Comparison of ENCODE assay signal across 9 mouse cellular contexts in genomic region chr5:136237607-136238006, GRCm38 (mm10). TPM values are rescaled to one million over a fixed set of nuclear protein-coding genes. Genes with fewer than 3 reads are reported as not detected.
DNase-seq lines count a peak whose midpoint lies in the region; ATAC-seq and TF ChIP-seq lines count a peak whose summit lies in the region.
"Had no signal": no experiment of that assay in that cellular context is flagged by ENCODE, and none has a peak within 500 bp of the region (broad histone marks: within the 10 kb centered on the region; RNA-seq: fewer than 3 reads in every experiment).

No protein-coding gene starts in this region.

- no peak for ATAC-seq in hindbrain, embryonic 15.5 days (ENCODE audit: low FRiP score, low read depth)
- no peak for ATAC-seq in liver, embryonic 16.5 days (ENCODE audit: low read depth)

- no peaks in the 10 kb centered on the region for H3K9me3 ChIP-seq in ES-E14 (ENCODE audit: control insufficient read depth, insufficient read depth, low read depth, low read length)
- no peaks in the 10 kb centered on the region for H3K9me3 ChIP-seq in hindbrain, embryonic 15.5 days
- H3K9me3 ChIP-seq in liver, embryonic 16.5 days (replicated peaks; ENCODE audit: control insufficient read depth, low read length), result no peaks in the 10 kb centered on the region

- H3K36me3 ChIP-seq in ES-E14 (ENCODE audit: control insufficient read depth, insufficient read depth, low read length, poor library complexity, severe bottlenecking), result no peaks in the 10 kb centered on the region
- H3K36me3 ChIP-seq in hindbrain, embryonic 15.5 days, result no peaks in the 10 kb centered on the region
- H3K36me3 ChIP-seq in liver, embryonic 16.5 days (ENCODE audit: control insufficient read depth, insufficient read depth), result no peaks in the 10 kb centered on the region

- peak; percentile 38 for DNase-seq in adrenal gland, adult 2 months
- DNase-seq in adrenal gland, adult 8-10 months, result no peak
- DNase-seq in ES-E14 (ENCODE audit: low read depth, low spot score), result no peak
- DNase-seq in urinary bladder, postnatal 25 days (ENCODE audit: low spot score), result no peak
- DNase-seq in testis, postnatal 14 days (ENCODE audit: low spot score), result no peak
- no peak for DNase-seq in urinary bladder, postnatal 10 days (ENCODE audit: low spot score)

- no peak overlapping the region for H3K27ac ChIP-seq in ES-E14 (ENCODE audit: insufficient read depth, low read depth, low read length, poor library complexity, severe bottlenecking)
- H3K27ac ChIP-seq in hindbrain, embryonic 15.5 days (replicated peaks), result no peak overlapping the region
- H3K27ac ChIP-seq in liver, embryonic 16.5 days (ENCODE audit: low read length), result no peak overlapping the region
- H3K27ac ChIP-seq: macrophage had no signal

- H3K4me2 ChIP-seq in hindbrain, embryonic 15.5 days, result peak overlapping the region; percentile 62
- peak overlapping the region; percentile 52 for H3K4me2 ChIP-seq in liver, embryonic 16.5 days (ENCODE audit: low read depth, low read length)

- 3% methylated on average over 19 of the region's 19 CpGs for WGBS in hindbrain, embryonic 15.5 days
- 3% methylated on average over 19 of the region's 19 CpGs for WGBS in liver, embryonic 16.5 days (ENCODE audit: insufficient replicate concordance)

- in situ Hi-C loops in ES-E14 (cut with MboI; ENCODE audit: low sequenced_read_pairs in 2 of 2, unreplicated experiment in 2 of 2), result no loop called here

- H3K4me1 ChIP-seq in ES-E14 (ENCODE audit: control insufficient read depth in 2 of 2, insufficient read depth in 2 of 2, low read length in 2 of 2, poor library complexity in 1 of 2), result peaks cover 0 to 6% of the 10 kb centered on the region in 2 experiments; a peak in 1 of 4 replicates
- H3K4me1 ChIP-seq in hindbrain, embryonic 15.5 days (replicated peaks), result peaks cover 40% of the 10 kb centered on the region
- peaks cover 4% of the 10 kb centered on the region for H3K4me1 ChIP-seq in liver, embryonic 16.5 days (ENCODE audit: control insufficient read depth, low read depth, low read length)

- H3K4me3 ChIP-seq in ES-E14 (ENCODE audit: insufficient read depth in 1 of 2, low read depth in 1 of 2, low read length in 2 of 2, poor library complexity in 1 of 2, severe bottlenecking in 1 of 2), result peak overlapping the region; percentile 30 to 45
- H3K4me3 ChIP-seq in hindbrain, embryonic 15.5 days, result peak overlapping the region; percentile 31
- peak overlapping the region; percentile 27; the same call in 1 of the 2 replicates for H3K4me3 ChIP-seq in liver, embryonic 16.5 days (ENCODE audit: low read depth, low read length)

- H3K9ac ChIP-seq in ES-E14 (ENCODE audit: insufficient read depth, low read depth, low read length, poor library complexity, severe bottlenecking), result no peak overlapping the region
- H3K9ac ChIP-seq in hindbrain, embryonic 15.5 days, result peak overlapping the region; percentile 23
- no peak overlapping the region for H3K9ac ChIP-seq in liver, embryonic 16.5 days (ENCODE audit: low read depth, low read length)

- H3K27me3 ChIP-seq in hindbrain, embryonic 15.5 days, result no peaks in the 10 kb centered on the region
- no peaks in the 10 kb centered on the region for H3K27me3 ChIP-seq in liver, embryonic 16.5 days (ENCODE audit: control insufficient read depth, insufficient read depth, low read depth, low read length)

TF ChIP-seq in ES-E14, 5 proteins besides CTCF, POLR2A, EP300 and RAD21:
- no peak for TF ChIP-seq MAFK (IDR thresholded peaks at IDR 0.05; ENCODE audit: insufficient read depth, low read depth, low read length)
- TF ChIP-seq ZNF384 (IDR thresholded peaks at IDR 0.05; ENCODE audit: low read depth, low read length), result no peak
- TF ChIP-seq CHD2 (IDR thresholded peaks at IDR 0.05; ENCODE audit: low read depth, low read length), result no peak
- TF ChIP-seq ZC3H11A (IDR thresholded peaks at IDR 0.05; ENCODE audit: borderline replicate concordance, low read depth, low read length), result no peak
- no peak for TF ChIP-seq HCFC1 (IDR thresholded peaks at IDR 0.05; ENCODE audit: borderline replicate concordance, insufficient read depth, low read length)

RNA-seq across cellular contexts. Expression of gene Sh2b2, which starts 8.7 kb away (rescaled TPM):
- total RNA-seq in adrenal gland, adult 2 months (2021), result 10 to 100 TPM; 27.0 to 30.0 TPM
- 57.6 and 89.9 TPM in 2 replicates for polyA plus RNA-seq in adrenal gland, adult 2 months (2012; rRNA removed)
- 10 to 100 TPM in 2 of 4 experiments, 1 to 10 TPM in 2; 7.2 to 14.9 (median 11.4) TPM for total RNA-seq in adrenal gland, adult 8-10 months (2022)
- 3.3 and 3.8 TPM in 2 replicates for total RNA-seq in ES-E14 (2012; rRNA removed)
- polyA plus RNA-seq in hindbrain, embryonic 15.5 days (2015; fragmentation: Nextera tagmentation; extraction: Ambion mirVana), result 23.3 and 27.1 TPM in 2 replicates
- polyA plus RNA-seq in liver, embryonic 16.5 days (2015; fragmentation: Nextera tagmentation; extraction: Ambion mirVana), result 1.9 and 2.1 TPM in 2 replicates

RNA-seq across cellular contexts. Expression of gene Prkrip1, which starts 38.8 kb away (rescaled TPM):
- 10 to 100 TPM; 33.7 to 34.5 TPM for total RNA-seq in adrenal gland, adult 2 months (2021)
- 2.5 and 4.3 TPM in 2 replicates for polyA plus RNA-seq in adrenal gland, adult 2 months (2012; rRNA removed)
- 10 to 100 TPM; 28.2 to 37.8 (median 33.4) TPM for total RNA-seq in adrenal gland, adult 8-10 months (2022)
- 39.1 and 52.8 TPM in 2 replicates for total RNA-seq in ES-E14 (2012; rRNA removed)
- 60.6 and 61.2 TPM in 2 replicates for polyA plus RNA-seq in hindbrain, embryonic 15.5 days (2015; fragmentation: Nextera tagmentation; extraction: Ambion mirVana)
- 20.0 and 20.8 TPM in 2 replicates for polyA plus RNA-seq in liver, embryonic 16.5 days (2015; fragmentation: Nextera tagmentation; extraction: Ambion mirVana)
